Mouse (Mus musculus) heart, embryonic 16.5 days (tissue): ENCODE results near the gene Chrm4. TPM values are rescaled to one million over a fixed set of nuclear protein-coding genes. Genes with fewer than 3 reads are reported as not detected.
A peak's percentile ranks its signal among the peaks of the same experiment; 100 is the strongest.

Experiments
- ATAC-seq: fragments of 200-750 bp; cut with Nextera tagmentation; replicated peaks from 2 replicates; pipeline ENCODE4 v1.8.0; 2017; ENCODE audit warnings: moderate number of reproducible peaks; ENCODE audit not compliant: insufficient read depth, low FRiP score; ENCODE audit errors: extremely low read depth
- H3K27ac ChIP-seq: fragments of 300-500 bp; sonication (generic); 2 replicates; pipeline ENCODE4 v1.5.1; 2014; ENCODE audit warnings: mild to moderate bottlenecking, low read length, control low read depth, moderate library complexity
- H3K27me3 ChIP-seq: fragments of 300-500 bp; sonication (generic); 2 replicates; pipeline ENCODE4 v1.6.1; 2014; ENCODE audit warnings: low read length, mixed read lengths; ENCODE audit not compliant: control insufficient read depth, insufficient read depth
- H3K36me3 ChIP-seq: fragments of 300-500 bp; sonication (generic); 2 replicates; pipeline ENCODE4 v1.6.1; 2014; ENCODE audit not compliant: control insufficient read depth, insufficient read depth
- H3K4me1 ChIP-seq: fragments of 300-500 bp; sonication (generic); 2 replicates; pipeline ENCODE4 v1.6.1; 2014; ENCODE audit warnings: low read length, mixed read lengths; ENCODE audit not compliant: control insufficient read depth, insufficient read depth
- H3K4me2 ChIP-seq: fragments of 300-500 bp; sonication (generic); 2 replicates; pipeline ENCODE4 v1.6.1; 2014; ENCODE audit warnings: low read depth, mild to moderate bottlenecking, control low read depth, low read length
- H3K4me3 ChIP-seq: fragments of 300-500 bp; sonication (generic); 2 replicates; pipeline ENCODE4 v1.5.1; 2014; ENCODE audit warnings: mild to moderate bottlenecking, control low read depth, low read length
- H3K9ac ChIP-seq: fragments of 300-500 bp; sonication (generic); 2 replicates; pipeline ENCODE4 v1.6.1; 2014; ENCODE audit warnings: low read length, control low read depth
- H3K9me3 ChIP-seq: fragments of 300-500 bp; sonication (generic); replicated peaks from 2 replicates; pipeline ENCODE4 v1.6.1; 2016; ENCODE audit warnings: low read length; ENCODE audit not compliant: control insufficient read depth
- WGBS: fragments of 180-500 bp; shearing (Covaris S2); extraction: QIAGEN DNeasy Blood & Tissue Kit; methylation state at CpG from one replicate; pipeline ENCODE4 v1.1.7; 2014; 5-methylcytosine and 5-hydroxymethylcytosine counted together
- polyA plus RNA-seq: library from polyadenylated mRNA; unstranded; fragments of >200 nt; fragmentation: Nextera tagmentation; extraction: Ambion mirVana; gene quantifications from 2 replicates; pipeline ENCODE4 v1.2.1, GENCODE M21; 2015

Gene Chrm4
- polyA plus RNA-seq, 1 experiment from 2014 or later, result not detected

DNA sequence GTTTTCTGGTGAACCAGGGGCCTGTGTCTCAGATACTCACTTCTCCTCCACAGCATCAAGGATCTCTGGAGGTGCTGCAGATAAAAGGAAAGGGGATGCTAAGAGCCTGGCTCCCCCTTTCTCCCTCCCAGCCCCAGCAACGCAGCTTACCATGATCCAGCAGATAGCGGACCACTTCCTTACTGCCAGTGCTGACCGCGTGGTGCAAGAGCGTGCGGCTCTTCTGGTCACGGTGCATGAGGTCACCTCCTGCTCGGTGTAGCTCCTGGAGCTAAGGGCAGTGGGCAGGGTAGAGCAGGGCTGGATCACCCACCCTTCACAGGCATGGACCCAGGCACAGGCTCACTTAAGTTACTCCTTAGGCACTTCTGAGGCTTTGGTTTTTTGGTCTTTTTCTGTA, 7.0 kb downstream of the Chrm4 start:
- Histone ChIP-seq H3K4me2 (no peak overlapping the region), H3K4me1 (peaks cover 25% of the 10 kb centered on the region), H3K27me3 (no peaks in the 10 kb centered on the region), H3K36me3 (peaks cover 45% of the 10 kb centered on the region), H3K4me3 (no peak overlapping the region), H3K27ac (no peak overlapping the region), H3K9me3 (no peaks in the 10 kb centered on the region), H3K9ac (no peak overlapping the region)
- WGBS, result 40% methylated on average over 8 of the region's 8 CpGs
- ATAC-seq, result no peak

DNA sequence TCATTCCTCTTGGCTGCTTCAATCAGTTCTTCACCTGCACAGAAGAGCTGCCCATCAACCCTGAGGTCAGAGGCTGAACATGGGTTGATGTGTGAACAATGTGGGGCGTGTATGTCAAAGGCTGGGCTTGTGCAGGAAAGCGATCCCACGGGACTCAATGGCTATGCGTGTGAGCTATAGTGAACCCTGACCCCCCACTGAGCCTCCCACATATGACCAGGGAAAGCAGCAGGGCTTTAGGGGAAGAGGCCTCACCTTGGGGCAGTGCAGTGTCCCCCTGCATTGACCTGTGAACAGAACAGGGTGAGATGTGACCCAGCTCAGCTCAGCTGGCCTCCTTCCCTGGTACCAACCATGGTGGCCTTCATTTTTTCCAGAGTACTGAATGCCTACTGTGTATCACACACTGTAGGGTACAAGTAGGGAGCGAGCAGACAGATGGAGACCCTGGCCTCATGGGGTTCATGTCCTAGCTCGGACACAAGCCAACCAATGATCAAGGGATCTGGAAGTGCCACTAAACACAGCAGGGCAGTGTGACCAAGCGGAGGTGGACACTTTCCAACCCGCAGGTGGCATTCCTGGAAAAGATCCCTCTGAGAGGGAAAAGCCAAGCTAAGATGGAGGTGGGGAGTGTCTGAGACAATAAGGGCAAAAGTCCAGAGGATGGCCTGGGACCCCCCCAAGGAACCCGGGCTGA, 7.9 kb downstream of the Chrm4 start:
- Histone ChIP-seq H3K4me1 (peaks cover 23% of the 10 kb centered on the region), H3K4me3 (no peak overlapping the region), H3K27me3 (no peaks in the 10 kb centered on the region), H3K4me2 (no peak overlapping the region), H3K9me3 (no peaks in the 10 kb centered on the region), H3K36me3 (peaks cover 55% of the 10 kb centered on the region), H3K9ac (no peak overlapping the region), H3K27ac (no peak overlapping the region)
- WGBS, result 81% methylated on average over 9 of the region's 9 CpGs
- no peak for ATAC-seq

DNA sequence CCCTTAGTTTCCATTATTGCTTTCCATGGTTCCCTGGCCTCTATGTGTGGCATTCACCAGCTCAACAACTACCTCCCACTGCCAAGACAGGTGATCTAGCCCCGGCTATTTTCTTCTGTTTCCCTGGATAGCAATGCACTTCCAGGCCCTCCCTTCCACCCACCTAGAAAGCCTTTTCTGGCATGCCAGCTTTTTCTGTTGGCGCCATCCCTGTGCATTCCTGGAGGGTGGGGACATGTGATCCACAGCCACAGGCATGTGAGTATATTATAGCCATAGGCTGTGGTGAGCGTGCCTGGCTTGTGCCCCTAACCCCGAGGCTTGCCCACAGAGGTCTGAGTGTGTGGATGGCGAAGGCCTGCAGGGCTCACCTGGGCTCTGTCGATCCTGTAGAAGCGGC, 9.1 kb downstream of the Chrm4 start:
- Histone ChIP-seq H3K4me1 (peaks cover 14% of the 10 kb centered on the region), H3K27me3 (no peaks in the 10 kb centered on the region), H3K4me2 (no peak overlapping the region), H3K36me3 (peaks cover 63% of the 10 kb centered on the region), H3K4me3 (no peak overlapping the region), H3K9me3 (no peaks in the 10 kb centered on the region), H3K27ac (no peak overlapping the region), H3K9ac (no peak overlapping the region)
- ATAC-seq, result no peak
- 90% methylated on average over 7 of the region's 7 CpGs for WGBS

DNA sequence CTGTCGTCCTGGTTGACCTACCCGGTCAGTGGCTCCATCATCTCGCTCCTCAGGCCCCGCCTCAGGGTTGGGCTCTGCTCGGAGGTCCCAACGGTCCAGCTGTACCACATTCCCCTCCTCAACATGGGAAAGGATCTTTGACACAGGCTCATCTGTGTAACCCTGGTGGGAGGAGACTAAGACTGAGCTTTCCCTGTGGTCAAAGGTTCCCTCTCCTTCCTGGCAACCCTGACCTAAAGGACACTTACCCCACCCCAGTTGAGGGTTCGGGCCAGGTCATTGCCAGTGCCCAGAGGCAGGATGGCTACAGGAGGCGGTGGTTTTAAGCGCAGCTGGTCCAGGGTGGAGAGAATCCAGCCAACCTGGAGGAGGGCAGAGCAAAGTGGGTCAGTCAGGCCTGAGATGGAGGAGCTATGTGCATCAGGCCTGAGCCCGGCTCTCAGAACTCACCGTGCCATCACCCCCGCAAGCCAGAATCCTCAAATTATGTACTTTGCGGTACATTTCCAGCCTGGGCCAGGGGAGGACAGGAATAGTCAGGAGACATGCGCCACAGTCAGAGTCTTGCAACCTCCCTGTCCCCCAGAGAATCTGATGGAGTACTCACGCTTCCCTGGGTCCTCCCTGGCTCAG, 12.4 kb downstream of the Chrm4 start:
- Histone ChIP-seq H3K27me3 (no peaks in the 10 kb centered on the region), H3K9ac (no peak overlapping the region), H3K36me3 (peaks cover 62% of the 10 kb centered on the region), H3K4me1 (peaks cover 2% of the 10 kb centered on the region), H3K27ac (no peak overlapping the region), H3K4me3 (no peak overlapping the region), H3K4me2 (no peak overlapping the region), H3K9me3 (no peaks in the 10 kb centered on the region)
- no peak for ATAC-seq
- 83% methylated on average over 15 of the region's 15 CpGs for WGBS

DNA sequence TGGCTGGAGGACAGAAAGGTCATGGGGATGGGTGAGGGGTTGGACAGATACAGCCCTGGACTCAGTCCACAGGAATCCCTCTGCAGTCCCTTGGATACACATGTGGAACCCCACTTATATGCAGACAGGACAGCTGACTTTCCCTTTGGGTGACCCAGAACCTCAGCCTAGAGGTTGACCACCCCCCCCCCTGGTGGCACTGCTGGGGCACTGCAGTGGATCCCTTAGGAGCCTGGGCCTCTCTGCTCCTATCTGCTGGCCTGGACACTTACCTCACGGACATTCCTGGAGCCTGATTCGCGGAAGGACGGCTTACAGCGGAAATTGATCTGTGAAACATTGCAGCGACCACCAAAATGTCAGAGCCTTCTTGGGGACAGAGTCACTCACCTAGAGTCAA, 15.3 kb downstream of the Chrm4 start:
- Histone ChIP-seq H3K4me3 (no peak overlapping the region), H3K27me3 (no peaks in the 10 kb centered on the region), H3K4me2 (no peak overlapping the region), H3K4me1 (peaks cover 25% of the 10 kb centered on the region), H3K27ac (no peak overlapping the region), H3K36me3 (peaks cover 42% of the 10 kb centered on the region), H3K9me3 (no peaks in the 10 kb centered on the region), H3K9ac (no peak overlapping the region)
- 59% methylated on average over 6 of the region's 6 CpGs for WGBS
- no peak for ATAC-seq

DNA sequence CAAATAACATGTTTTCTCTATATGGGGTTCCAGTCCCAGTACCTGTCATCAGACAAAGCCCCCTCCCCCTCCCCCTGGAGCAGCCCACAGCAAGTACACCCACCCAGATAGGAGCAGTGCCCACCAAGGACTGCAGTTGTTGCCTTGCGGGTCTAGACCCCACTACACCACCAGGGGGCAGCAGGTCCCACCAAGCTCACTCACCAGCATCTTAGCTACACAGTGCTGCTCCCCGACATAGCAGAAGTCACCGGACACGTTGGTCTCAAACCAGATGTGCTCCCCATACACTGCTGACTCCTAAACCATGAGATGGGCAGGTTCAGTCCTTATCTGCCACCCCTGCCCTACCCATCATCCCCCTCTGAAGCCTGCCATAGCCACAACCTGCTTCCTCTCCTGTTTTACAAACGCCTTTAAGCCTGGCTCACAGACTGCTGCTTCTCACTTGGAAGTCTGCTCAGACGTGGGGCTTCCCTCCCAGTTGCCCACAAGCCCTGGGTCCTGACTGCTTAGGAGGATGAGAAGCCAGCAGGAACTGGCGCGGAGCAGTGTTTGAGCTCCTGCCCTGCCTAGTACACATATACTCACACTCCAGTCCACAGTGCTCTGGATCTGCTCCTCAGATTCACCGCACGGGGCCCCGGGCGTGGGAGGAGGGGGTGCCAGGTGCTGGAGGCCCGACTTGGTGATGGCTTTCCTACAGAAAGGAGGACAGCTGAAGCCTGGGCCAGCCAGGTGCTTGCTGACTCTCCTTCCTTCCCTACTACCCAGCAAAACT, 17.3 kb downstream of the Chrm4 start:
- H3K27ac ChIP-seq, result peak overlapping the region; percentile 21; the same call in 1 of the 2 replicates
- H3K9me3 ChIP-seq, result no peaks in the 10 kb centered on the region
- no peaks in the 10 kb centered on the region for H3K27me3 ChIP-seq
- peaks cover 22% of the 10 kb centered on the region for H3K36me3 ChIP-seq
- no peak overlapping the region for H3K4me3 ChIP-seq
- WGBS, result 38% methylated on average over 13 of the region's 13 CpGs
- H3K9ac ChIP-seq, result peak overlapping the region; percentile 47; the same call in 1 of the 2 replicates
- H3K4me2 ChIP-seq, result no peak overlapping the region
- H3K4me1 ChIP-seq, result peaks cover 45% of the 10 kb centered on the region
- ATAC-seq, result peak; percentile 53

DNA sequence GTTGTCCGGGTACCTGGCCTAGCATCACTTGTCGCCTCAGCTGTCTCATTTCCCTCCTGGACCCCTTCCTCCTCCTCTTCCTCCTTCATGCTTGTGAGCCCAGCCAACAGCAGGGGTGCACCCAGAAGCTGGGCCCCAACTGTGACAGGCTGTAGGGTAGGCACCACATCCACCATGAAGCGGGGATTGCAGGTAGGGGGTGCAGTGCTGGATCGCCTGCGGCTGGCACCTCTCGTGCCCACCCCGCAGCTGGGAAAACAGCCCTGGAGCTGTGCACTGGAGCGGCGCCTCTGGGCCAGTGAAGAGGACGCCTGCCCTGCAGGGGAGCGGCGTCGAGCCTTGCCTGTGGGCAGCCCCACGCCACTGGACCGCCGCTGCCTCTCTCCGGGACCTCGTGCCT, 18.4 kb downstream of the Chrm4 start, which contains the start of gene Gm9821:
Gene Gm9821, plus strand, starts transcription at position 221 of the 400 bp plus-strand sequence.
- H3K9ac ChIP-seq, result peak within 1 kb of the TSS; percentile 47; the same call in 1 of the 2 replicates
- H3K36me3 ChIP-seq, result peaks cover 11% of the 10 kb centered on the region
- ATAC-seq, result no peak
- no peaks in the 10 kb centered on the region for H3K27me3 ChIP-seq
- H3K27ac ChIP-seq, result peak within 1 kb of the TSS; percentile 37; the same call in 1 of the 2 replicates
- WGBS, result 94% methylated on average over 18 of the region's 18 CpGs
- H3K9me3 ChIP-seq, result no peaks in the 10 kb centered on the region
- peaks cover 56% of the 10 kb centered on the region for H3K4me1 ChIP-seq
- peak within 1 kb of the TSS; percentile 81; the same call in 1 of the 2 replicates for H3K4me2 ChIP-seq
- no peak within 1 kb of the TSS for H3K4me3 ChIP-seq

DNA sequence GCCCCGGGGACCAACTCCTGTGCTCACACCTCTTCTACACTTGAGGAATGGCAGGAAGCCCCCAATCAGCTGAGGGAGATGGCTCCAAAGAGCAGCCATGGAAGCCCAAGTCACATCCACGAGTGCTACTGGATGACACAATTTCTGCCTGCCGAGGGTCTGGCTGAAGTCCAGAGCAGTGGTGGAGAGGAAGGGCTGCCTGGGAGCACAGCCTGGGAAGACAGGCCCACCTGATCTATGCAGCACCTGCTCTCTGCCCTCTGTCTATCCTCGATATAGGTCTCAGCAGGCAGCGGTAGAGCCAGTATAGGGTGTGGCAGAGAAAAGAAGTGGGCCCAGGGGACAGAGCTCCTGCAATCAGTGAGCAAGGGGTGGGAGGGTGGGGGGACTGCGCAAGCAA, 19.8 kb downstream of the Chrm4 start:
- ATAC-seq, result no peak
- H3K9me3 ChIP-seq, result no peaks in the 10 kb centered on the region
- peaks cover 8% of the 10 kb centered on the region for H3K36me3 ChIP-seq
- peak overlapping the region; percentile 81; the same call in 1 of the 2 replicates for H3K4me2 ChIP-seq
- peaks cover 60% of the 10 kb centered on the region for H3K4me1 ChIP-seq
- H3K9ac ChIP-seq, result peak overlapping the region; percentile 52
- 34% methylated on average over 6 of the region's 6 CpGs for WGBS
- no peak overlapping the region for H3K4me3 ChIP-seq
- no peaks in the 10 kb centered on the region for H3K27me3 ChIP-seq
- peak overlapping the region; percentile 37 for H3K27ac ChIP-seq
